Mouse (Mus musculus): Measurements from ENCODE around the gene Mier2. TPM values are rescaled to one million over a fixed set of nuclear protein-coding genes. Genes with fewer than 3 reads are reported as not detected.
A peak's percentile ranks its signal among the peaks of the same experiment; 100 is the strongest.

Gene Mier2
- 46.6 and 53.9 TPM in 2 replicates for polyA plus RNA-seq (2016; fragmentation: Nextera tagmentation; extraction: Ambion mirVana)

DNA sequence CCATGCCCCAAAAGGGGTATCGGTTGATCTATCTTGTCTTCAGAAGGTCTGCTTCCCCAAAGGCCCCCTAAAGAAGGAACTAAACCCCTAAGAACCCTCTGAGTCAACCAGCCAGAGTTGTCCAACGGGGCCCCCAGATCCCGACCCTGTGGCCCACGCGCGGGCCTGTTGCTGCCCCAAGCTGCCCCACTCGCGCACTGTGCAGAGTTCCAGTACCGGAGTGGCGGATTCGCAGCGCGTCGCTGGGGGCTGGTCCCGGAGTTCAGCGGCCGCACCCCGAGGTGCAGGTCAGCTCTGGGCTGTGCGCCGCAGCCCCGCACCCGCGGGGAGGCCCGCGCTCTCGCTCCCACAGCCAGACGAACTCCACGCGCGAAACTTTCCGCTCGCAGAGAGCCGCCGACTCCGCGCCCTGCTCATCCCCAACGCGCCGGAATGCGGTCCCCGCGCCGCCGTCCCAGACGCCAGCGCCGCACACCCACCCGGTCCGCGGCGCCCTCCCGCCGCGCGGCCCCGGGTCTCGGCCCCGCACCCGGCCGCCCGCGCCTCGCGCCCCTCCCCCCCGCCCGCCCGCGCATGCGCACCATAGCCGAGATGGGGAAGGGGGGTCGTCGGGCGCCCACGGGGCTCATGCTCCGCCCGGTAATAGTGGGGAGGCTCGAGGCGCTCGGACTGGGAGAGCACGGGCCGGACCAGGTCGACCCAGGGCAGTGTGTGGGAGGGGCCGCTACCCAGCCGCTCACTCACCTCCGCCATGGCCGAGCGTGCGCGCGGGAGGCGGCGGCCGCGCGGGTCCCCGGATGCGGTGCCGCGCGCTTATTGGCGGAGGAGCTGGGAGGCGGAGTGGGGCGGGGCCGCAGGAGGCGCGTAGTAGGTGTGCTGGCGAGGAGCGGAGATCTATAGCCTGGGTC, at the start of gene Mier2:
Gene Mier2, minus strand, starts transcription at position 870 of the 908 bp plus-strand sequence.
- peak within 1 kb of the TSS; percentile 93 for H3K4me3 ChIP-seq
- DNase-seq (ENCODE audit: low spot score), result peak; percentile 86
- peaks cover 7% of the 10 kb centered on the region for H3K36me3 ChIP-seq
- H3K4me1 ChIP-seq, result peaks cover 27% of the 10 kb centered on the region
- H3K9me3 ChIP-seq, result no peaks in the 10 kb centered on the region
- peak within 1 kb of the TSS; percentile 95 for H3K27ac ChIP-seq
- 1% methylated on average over 102 of the region's 108 CpGs for WGBS
- H3K27me3 ChIP-seq (ENCODE audit: insufficient read depth, poor library complexity, severe bottlenecking), result no peaks in the 10 kb centered on the region

DNA sequence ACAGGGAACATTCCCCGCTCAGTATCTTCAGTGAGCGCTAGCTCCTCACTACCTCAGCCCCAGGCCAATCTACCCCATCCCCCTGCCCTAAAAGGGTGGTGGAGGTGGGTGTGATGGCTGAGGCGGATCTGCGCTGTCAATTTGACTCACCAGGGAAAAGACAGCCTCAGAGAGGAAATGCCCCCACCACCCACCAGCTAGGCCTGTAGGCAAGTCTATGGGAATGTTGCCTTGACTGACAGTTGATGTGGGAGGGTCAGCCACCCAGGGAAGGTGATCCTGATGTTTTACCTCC, 42.9 kb upstream of the Mier2 start:
- no peak for DNase-seq (ENCODE audit: low spot score)
- 72% methylated on average over 4 of the region's 4 CpGs for WGBS

GRCm38 (mm10) chr10:79597051-79597935, 42.3 kb upstream of the Mier2 start:
- Histone ChIP-seq H3K4me3 (no peak overlapping the region), H3K27ac (no peak overlapping the region), H3K27me3 (ENCODE audit: insufficient read depth, poor library complexity, severe bottlenecking) (peaks cover 48% of the 10 kb centered on the region), H3K36me3 (no peaks in the 10 kb centered on the region), H3K9me3 (no peaks in the 10 kb centered on the region), H3K4me1 (no peaks in the 10 kb centered on the region; the same call in 1 of the 2 replicates)
- 38% methylated on average over 13 of the region's 13 CpGs for WGBS
- DNase-seq (ENCODE audit: low spot score), result no peak

More for the DNA sequence above, 42.9 kb upstream of the Mier2 start:
- Histone ChIP-seq H3K4me1 (no peaks in the 10 kb centered on the region; the same call in 1 of the 2 replicates), H3K36me3 (no peaks in the 10 kb centered on the region), H3K4me3 (no peak overlapping the region), H3K27me3 (ENCODE audit: insufficient read depth, poor library complexity, severe bottlenecking) (peaks cover 48% of the 10 kb centered on the region), H3K27ac (no peak overlapping the region), H3K9me3 (no peaks in the 10 kb centered on the region)

- DNase-seq (ENCODE audit: low spot score), result no peak
- Histone ChIP-seq H3K36me3 (no peaks in the 10 kb centered on the region), H3K4me1 (no peaks in the 10 kb centered on the region; the same call in 1 of the 2 replicates), H3K4me3 (no peak overlapping the region), H3K27ac (no peak overlapping the region), H3K9me3 (no peaks in the 10 kb centered on the region), H3K27me3 (ENCODE audit: insufficient read depth, poor library complexity, severe bottlenecking) (peaks cover 48% of the 10 kb centered on the region)
- 54% methylated on average over 8 of the region's 8 CpGs for WGBS
These were observed 40.6 kb upstream of the Mier2 start for GRCm38 (mm10) chr10:79595590-79595929.

DNA sequence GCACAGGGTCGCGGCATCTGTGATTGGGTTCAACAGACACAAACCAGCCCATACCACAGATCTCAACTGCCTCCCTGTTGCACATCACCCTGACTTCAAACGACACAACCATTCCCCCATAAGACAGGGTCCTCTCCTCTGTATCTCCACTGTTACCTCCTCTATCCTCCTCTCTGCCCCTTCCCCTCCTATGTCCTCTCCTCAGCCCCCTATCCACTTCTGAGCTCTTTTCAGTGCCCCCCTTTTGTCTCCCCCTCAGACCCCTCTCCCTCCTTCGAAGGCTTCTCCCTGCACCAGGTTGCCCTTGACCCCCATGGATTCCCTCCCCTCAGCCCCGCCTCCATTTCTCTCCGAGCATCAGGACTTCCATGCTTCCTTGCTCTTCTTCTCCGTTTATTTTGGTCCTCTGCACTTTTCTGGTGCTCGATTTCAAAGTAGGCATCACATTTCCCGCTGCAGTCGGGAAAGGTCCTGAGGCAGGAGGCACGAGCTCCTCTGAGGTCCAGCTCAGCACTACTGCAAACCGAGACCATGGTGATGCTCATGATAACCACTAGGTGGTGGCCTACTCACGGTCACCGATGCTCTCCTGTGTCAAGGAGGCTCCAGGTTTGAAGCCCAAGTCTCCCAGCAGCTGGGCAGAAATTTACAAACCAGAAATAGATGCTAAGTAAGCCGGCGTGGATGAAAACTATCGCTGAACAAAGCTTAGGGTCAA, 40.0 kb upstream of the Mier2 start:
- H3K4me1 ChIP-seq, result no peaks in the 10 kb centered on the region; the same call in 1 of the 2 replicates
- H3K9me3 ChIP-seq, result no peaks in the 10 kb centered on the region
- WGBS, result 19% methylated on average over 17 of the region's 17 CpGs
- H3K36me3 ChIP-seq, result no peaks in the 10 kb centered on the region
- no peak overlapping the region for H3K27ac ChIP-seq
- H3K4me3 ChIP-seq, result no peak overlapping the region
- peaks cover 48% of the 10 kb centered on the region for H3K27me3 ChIP-seq (ENCODE audit: insufficient read depth, poor library complexity, severe bottlenecking)
- DNase-seq (ENCODE audit: low spot score), result peak; percentile 86

DNA sequence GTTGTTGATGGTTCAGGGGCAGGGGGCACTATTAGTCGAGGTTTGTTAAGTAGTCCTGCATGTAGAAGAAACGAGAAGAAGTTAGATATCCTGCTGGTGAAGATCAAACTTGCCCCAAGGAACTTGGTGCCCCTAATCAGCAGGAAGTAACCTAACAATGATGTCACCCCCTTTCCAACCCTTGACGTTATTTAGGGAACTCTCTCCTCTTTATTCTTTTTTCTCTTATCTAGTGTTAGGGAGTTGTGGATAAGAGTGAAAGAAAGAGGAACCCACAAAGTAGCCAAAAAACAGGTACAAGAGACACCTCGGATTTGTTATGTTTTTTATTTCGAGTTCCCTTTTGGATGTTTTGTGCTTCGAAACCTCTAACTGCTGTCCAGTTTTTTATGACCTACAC, 39.1 kb upstream of the Mier2 start:
- WGBS, result 49% methylated on average over 6 of the region's 6 CpGs
- Histone ChIP-seq H3K4me3 (no peak overlapping the region), H3K9me3 (no peaks in the 10 kb centered on the region)

GRCm38 (mm10) chr10:79590702-79591101, 35.7 kb upstream of the Mier2 start:
- H3K36me3 ChIP-seq, result no peaks in the 10 kb centered on the region
- WGBS, result 82% methylated on average over 1 of the region's 1 CpGs
- H3K27ac ChIP-seq, result no peak overlapping the region
- no peaks in the 10 kb centered on the region for H3K4me1 ChIP-seq
- peaks cover 32% of the 10 kb centered on the region for H3K27me3 ChIP-seq (ENCODE audit: insufficient read depth, poor library complexity, severe bottlenecking)
- no peaks in the 10 kb centered on the region for H3K9me3 ChIP-seq
- H3K4me3 ChIP-seq, result no peak overlapping the region
- no peak for DNase-seq (ENCODE audit: low spot score)

More for the DNA sequence above, 39.1 kb upstream of the Mier2 start:
- no peaks in the 10 kb centered on the region for H3K36me3 ChIP-seq
- peaks cover 48% of the 10 kb centered on the region for H3K27me3 ChIP-seq (ENCODE audit: insufficient read depth, poor library complexity, severe bottlenecking)
- H3K4me1 ChIP-seq, result no peaks in the 10 kb centered on the region; the same call in 1 of the 2 replicates
- H3K27ac ChIP-seq, result no peak overlapping the region
- DNase-seq (ENCODE audit: low spot score), result no peak

GRCm38 (mm10) chr10:79587752-79588126, 32.7 kb upstream of the Mier2 start:
- Histone ChIP-seq H3K4me1 (no peaks in the 10 kb centered on the region), H3K27me3 (ENCODE audit: insufficient read depth, poor library complexity, severe bottlenecking) (peaks cover 17% of the 10 kb centered on the region), H3K27ac (no peak overlapping the region), H3K36me3 (no peaks in the 10 kb centered on the region), H3K9me3 (no peaks in the 10 kb centered on the region), H3K4me3 (no peak overlapping the region)
- WGBS, result 59% methylated on average over 4 of the region's 4 CpGs
- peak; percentile 56 for DNase-seq (ENCODE audit: low spot score)

DNA sequence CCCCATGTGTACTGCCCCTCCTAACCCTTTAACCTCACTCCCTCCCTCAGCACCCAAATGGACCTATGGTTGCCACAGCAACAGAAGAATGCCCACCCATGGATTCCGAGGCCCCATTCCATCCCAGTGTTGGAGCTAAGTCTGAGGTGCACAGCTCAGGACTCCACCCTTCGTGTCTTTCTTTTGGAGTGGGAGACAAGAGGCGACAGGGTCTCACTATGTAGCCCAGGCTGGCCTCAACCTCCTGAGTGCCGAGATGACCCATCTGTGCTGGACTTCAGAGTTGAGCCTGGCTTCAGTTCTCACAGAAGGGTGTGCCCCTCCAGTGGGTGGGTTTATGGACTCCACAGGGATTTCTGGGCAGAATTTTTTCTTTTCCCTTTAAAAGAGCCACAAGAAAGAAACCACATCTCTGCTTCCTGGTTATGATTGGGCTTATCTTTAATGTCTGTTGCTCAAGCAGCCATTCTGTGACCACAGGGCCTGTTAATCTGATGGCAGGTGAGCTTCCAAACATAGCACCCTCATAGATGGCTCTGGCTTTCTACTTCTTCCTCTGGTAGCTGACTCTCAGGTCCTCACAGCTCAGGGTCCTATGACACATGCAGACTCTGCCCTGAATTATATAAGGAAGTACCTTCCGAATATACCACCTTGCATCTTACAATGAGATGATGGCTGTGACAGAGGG, 32.2 kb upstream of the Mier2 start, which contains the start of gene Theg:
Gene Theg, minus strand, starts transcription at position 271 of the 691 bp plus-strand sequence.
- no peaks in the 10 kb centered on the region for H3K9me3 ChIP-seq
- H3K36me3 ChIP-seq, result no peaks in the 10 kb centered on the region
- WGBS, result 80% methylated on average over 5 of the region's 5 CpGs
- H3K27me3 ChIP-seq (ENCODE audit: insufficient read depth, poor library complexity, severe bottlenecking), result peaks cover 17% of the 10 kb centered on the region
- no peak within 1 kb of the TSS for H3K27ac ChIP-seq
- H3K4me1 ChIP-seq, result no peaks in the 10 kb centered on the region
- peak; percentile 68 for DNase-seq (ENCODE audit: low spot score)
- H3K4me3 ChIP-seq, result no peak within 1 kb of the TSS

GRCm38 (mm10) chr10:79586243-79586642, 31.2 kb upstream of the Mier2 start:
- peaks cover 17% of the 10 kb centered on the region for H3K27me3 ChIP-seq (ENCODE audit: insufficient read depth, poor library complexity, severe bottlenecking)
- H3K4me1 ChIP-seq, result no peaks in the 10 kb centered on the region
- H3K9me3 ChIP-seq, result no peaks in the 10 kb centered on the region
- no peak overlapping the region for H3K4me3 ChIP-seq
- 63% methylated on average over 8 of the region's 8 CpGs for WGBS
- peak; percentile 61 for DNase-seq (ENCODE audit: low spot score)
- H3K36me3 ChIP-seq, result no peaks in the 10 kb centered on the region
- no peak overlapping the region for H3K27ac ChIP-seq

- 87% methylated on average over 5 of the region's 5 CpGs for WGBS
- H3K27me3 ChIP-seq (ENCODE audit: insufficient read depth, poor library complexity, severe bottlenecking), result peaks cover 17% of the 10 kb centered on the region
- H3K36me3 ChIP-seq, result no peaks in the 10 kb centered on the region
- no peak overlapping the region for H3K4me3 ChIP-seq
- H3K4me1 ChIP-seq, result no peaks in the 10 kb centered on the region
- H3K27ac ChIP-seq, result no peak overlapping the region
- peak; percentile 66 for DNase-seq (ENCODE audit: low spot score)
- no peaks in the 10 kb centered on the region for H3K9me3 ChIP-seq
These were observed 30.7 kb upstream of the Mier2 start for GRCm38 (mm10) chr10:79585723-79586122.

GRCm38 (mm10) chr10:79585136-79585535, 30.1 kb upstream of the Mier2 start:
- H3K36me3 ChIP-seq, result no peaks in the 10 kb centered on the region
- no peak overlapping the region for H3K27ac ChIP-seq
- WGBS, result 80% methylated on average over 6 of the region's 6 CpGs
- peaks cover 20% of the 10 kb centered on the region for H3K27me3 ChIP-seq (ENCODE audit: insufficient read depth, poor library complexity, severe bottlenecking)
- no peak overlapping the region for H3K4me3 ChIP-seq
- H3K4me1 ChIP-seq, result no peaks in the 10 kb centered on the region
- DNase-seq (ENCODE audit: low spot score), result peak; percentile 64
- no peaks in the 10 kb centered on the region for H3K9me3 ChIP-seq

Measured in heart, embryonic 10.5 days (tissue).